Mouse (Mus musculus) E14TG2a.4 (cell line): ENCODE results near the gene Spred2.

Experiments
- CTCF ChIP-seq: conservative IDR thresholded peaks from 2 replicates; pipeline ENCODE4 v1.5.1; 2014; ENCODE audit warnings: low read length
- POU5F1 ChIP-seq: IDR thresholded peaks from 2 replicates; pipeline ENCODE4 v1.6.1; 2014; ENCODE audit warnings: low read length, borderline replicate concordance

DNA sequence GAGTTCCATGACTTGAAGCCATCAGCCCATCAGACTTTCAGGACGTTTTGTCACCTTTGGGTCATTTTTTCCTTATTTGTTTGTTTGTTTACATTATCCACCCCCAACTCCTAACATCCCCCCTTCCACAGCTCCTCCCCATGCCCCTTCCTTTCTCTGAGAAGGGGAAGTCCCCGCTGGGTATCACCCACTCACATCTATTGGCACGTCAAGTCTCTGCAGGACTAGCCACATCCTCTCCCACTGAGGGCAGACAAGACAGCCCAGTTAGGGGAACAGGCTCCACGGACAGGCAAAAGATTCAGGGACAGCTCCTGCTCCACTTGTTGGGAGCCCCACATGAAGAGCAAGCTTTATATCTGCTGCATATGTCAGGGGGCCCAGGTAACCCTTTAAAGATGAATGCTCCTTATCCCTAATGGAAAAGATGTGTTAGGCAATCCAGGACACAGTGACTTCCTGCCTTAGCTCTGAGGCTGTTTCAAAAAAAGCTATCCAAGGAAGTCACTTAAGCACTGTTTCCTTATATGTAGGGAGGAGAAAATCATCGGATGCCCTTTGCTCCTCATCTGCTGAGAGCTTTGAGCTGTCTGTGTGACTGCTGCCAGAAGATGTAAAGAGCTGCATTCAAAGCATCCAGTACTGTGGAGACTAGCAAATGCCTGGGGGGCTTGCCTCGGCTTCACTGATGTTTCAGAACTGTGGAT, 33.3 kb upstream of the Spred2 start:
- TF ChIP-seq CTCF (no peak), POU5F1 (no peak)
